Mouse (Mus musculus) myocyte (in vitro differentiated cells): ENCODE measurements around the gene Zfc3h1. TPM values are rescaled to one million over a fixed set of nuclear protein-coding genes. Genes with fewer than 3 reads are reported as not detected.

ENCODE experiments used
- H3K27me3 ChIP-seq: one replicate; pipeline ENCODE4 v1.6.1; 2011; ENCODE audit not compliant: control insufficient read depth, insufficient read depth, insufficient read length
- H3K36me3 ChIP-seq: one replicate; pipeline ENCODE4 v1.6.1; 2011; ENCODE audit not compliant: control insufficient read depth, insufficient read depth
- H3K4me2 ChIP-seq: one replicate; pipeline ENCODE4 v1.6.1; 2011; ENCODE audit warnings: low read depth, control low read depth
- H3K4me3 ChIP-seq: one replicate; pipeline ENCODE4 v1.5.1; 2011; ENCODE audit warnings: mild to moderate bottlenecking, control low read depth, moderate library complexity
- H3K79me2 ChIP-seq: one replicate; pipeline ENCODE4 v1.6.1; 2011; ENCODE audit not compliant: control insufficient read depth, insufficient read depth
- H3ac ChIP-seq: one replicate; pipeline ENCODE4 v1.6.1; 2011; ENCODE audit not compliant: control insufficient read depth, insufficient read length
- CEBPB ChIP-seq: IDR thresholded peaks from 2 replicates; pipeline ENCODE4 v1.6.1; 2011; ENCODE audit warnings: mild to moderate bottlenecking, moderate library complexity; ENCODE audit not compliant: poor library complexity, insufficient read depth, severe bottlenecking
- E2F4 ChIP-seq: IDR thresholded peaks from one replicate; pipeline ENCODE4 v1.6.1; 2011; ENCODE audit warnings: mild to moderate bottlenecking, control low read depth, moderate library complexity; ENCODE audit not compliant: insufficient read depth
- MAX ChIP-seq: IDR thresholded peaks from one replicate; pipeline ENCODE4 v1.6.1; 2011; ENCODE audit warnings: low read depth, mild to moderate bottlenecking, control low read depth
- MYOD1 ChIP-seq, 3 experiments: IDR thresholded peaks; one replicate each; pipeline ENCODE4 v1.6.1; 2011; ENCODE audit warnings: control low read depth in 2 of 3, low read depth in 2 of 3, mild to moderate bottlenecking in 2 of 3, moderate library complexity in 1 of 3; ENCODE audit not compliant: insufficient read length in 2 of 3, control insufficient read depth in 1 of 3
- MYOG ChIP-seq, 3 experiments: IDR thresholded peaks; one replicate each; pipeline ENCODE4 v1.6.1; 2011; ENCODE audit warnings: control low read depth in 2 of 3, low read depth in 2 of 3, mild to moderate bottlenecking in 2 of 3; ENCODE audit not compliant: insufficient read length in 2 of 3, control insufficient read depth in 1 of 3, insufficient read depth in 1 of 3
- POLR2A ChIP-seq: IDR thresholded peaks from one replicate; pipeline ENCODE4 v1.6.1; 2011; ENCODE audit warnings: low read depth, mild to moderate bottlenecking, control low read depth, moderate library complexity; ENCODE audit not compliant: insufficient read length
- POLR2AphosphoS2 ChIP-seq: IDR thresholded peaks from one replicate; pipeline ENCODE4 v1.6.1; 2011; ENCODE audit warnings: low read depth, control low read depth; ENCODE audit not compliant: insufficient read length
- REST ChIP-seq: IDR thresholded peaks from one replicate; pipeline ENCODE4 v1.6.1; 2011; ENCODE audit warnings: mild to moderate bottlenecking, control low read depth, moderate library complexity; ENCODE audit not compliant: insufficient read depth, insufficient read length
- SRF ChIP-seq: IDR thresholded peaks from one replicate; pipeline ENCODE4 v1.6.1; 2011; ENCODE audit warnings: low read depth; ENCODE audit not compliant: control insufficient read depth, insufficient read length
- TCF12 ChIP-seq: IDR thresholded peaks from one replicate; pipeline ENCODE4 v1.6.1; 2011; ENCODE audit warnings: mild to moderate bottlenecking, control low read depth; ENCODE audit not compliant: poor library complexity, insufficient read depth, severe bottlenecking
- TCF3 ChIP-seq: IDR thresholded peaks from one replicate; pipeline ENCODE4 v1.6.1; 2011; ENCODE audit warnings: low read depth, control low read depth; ENCODE audit not compliant: insufficient read length
- USF1 ChIP-seq: IDR thresholded peaks from one replicate; pipeline ENCODE4 v1.6.1; 2011; ENCODE audit warnings: low read depth, mild to moderate bottlenecking, control low read depth, moderate library complexity
- polyA plus RNA-seq: library from polyadenylated mRNA; unstranded; fragments of >200 nt; fragmentation: generic; extraction: Trizol; gene quantifications from one replicate; pipeline ENCODE4 v1.2.1, GENCODE M21; 2012; ENCODE audit warnings: missing spikeins

Gene Zfc3h1
- polyA plus RNA-seq: 9.0 TPM

GRCm38 (mm10) chr10:115384221-115385017 is at the start of gene Zfc3h1, which contains the start of gene Thap2:
Gene Zfc3h1 (plus strand): TSS chr10:115384959.
Gene Thap2 (minus strand): TSS chr10:115384443.
- Histone ChIP-seq H3ac (peak within 1 kb of the TSS; percentile 95), H3K27me3 (no peaks in the 10 kb centered on the region), H3K4me2 (peak within 1 kb of the TSS; percentile 89), H3K79me2 (peaks cover 86% of the 10 kb centered on the region), H3K4me3 (peak within 1 kb of the TSS; percentile 95), H3K36me3 (peaks cover 21% of the 10 kb centered on the region)
- TF ChIP-seq POLR2AphosphoS2 (peak; percentile 58), POLR2A (peak; percentile 81), REST (peak; percentile 15), E2F4 (no peak)

- no peak overlapping the region for H3ac ChIP-seq
- H3K79me2 ChIP-seq: no peaks in the 10 kb centered on the region
- peaks cover 5% of the 10 kb centered on the region for H3K36me3 ChIP-seq
- no peak overlapping the region for H3K4me3 ChIP-seq
- no peaks in the 10 kb centered on the region for H3K27me3 ChIP-seq
- no peak overlapping the region for H3K4me2 ChIP-seq
- TF ChIP-seq MYOG (IDR thresholded peaks at IDR 0.05; ENCODE audit: control insufficient read depth in 1 of 3, insufficient read depth in 1 of 3, insufficient read length in 2 of 3, low read depth in 2 of 3) (no peak), CEBPB (no peak), USF1 (no peak), MAX (no peak), E2F4 (no peak), POLR2A (no peak), REST (no peak), MYOD1 (IDR thresholded peaks at IDR 0.05; ENCODE audit: control insufficient read depth in 1 of 3, insufficient read length in 2 of 3, low read depth in 2 of 3) (no peak), TCF3 (no peak), POLR2AphosphoS2 (no peak), SRF (no peak), TCF12 (no peak)
Observed at GRCm38 (mm10) chr10:115336901-115337300, 47.9 kb upstream of the Zfc3h1 start.

GRCm38 (mm10) chr10:115339820-115340328 is 44.9 kb upstream of the Zfc3h1 start:
- no peak overlapping the region for H3K4me2 ChIP-seq
- H3K79me2 ChIP-seq: no peaks in the 10 kb centered on the region
- H3K36me3 ChIP-seq: peaks cover 5% of the 10 kb centered on the region
- no peak for TF ChIP-seq MAX
- no peak for TF ChIP-seq E2F4
- no peak for TF ChIP-seq POLR2AphosphoS2
- no peak for TF ChIP-seq MYOD1 (IDR thresholded peaks at IDR 0.05; ENCODE audit: control insufficient read depth in 1 of 3, insufficient read length in 2 of 3, low read depth in 2 of 3)
- TF ChIP-seq TCF3: no peak
- TF ChIP-seq CEBPB: no peak
- no peak for TF ChIP-seq MYOG (IDR thresholded peaks at IDR 0.05; ENCODE audit: control insufficient read depth in 1 of 3, insufficient read depth in 1 of 3, insufficient read length in 2 of 3, low read depth in 2 of 3)
- TF ChIP-seq SRF: no peak
- no peak for TF ChIP-seq TCF12
- no peak for TF ChIP-seq REST
- TF ChIP-seq POLR2A: no peak
- TF ChIP-seq USF1: no peak
- no peaks in the 10 kb centered on the region for H3K27me3 ChIP-seq
- H3K4me3 ChIP-seq: no peak overlapping the region
- no peak overlapping the region for H3ac ChIP-seq

- Histone ChIP-seq H3K79me2 (no peaks in the 10 kb centered on the region), H3K4me2 (no peak overlapping the region)
Observed at GRCm38 (mm10) chr10:115342771-115343425, 41.9 kb upstream of the Zfc3h1 start.

More at GRCm38 (mm10) chr10:115342771-115343425, 41.9 kb upstream of the Zfc3h1 start:
- no peak for TF ChIP-seq MYOD1 (IDR thresholded peaks at IDR 0.05; ENCODE audit: control insufficient read depth in 1 of 3, insufficient read length in 2 of 3, low read depth in 2 of 3)
- TF ChIP-seq TCF3: no peak
- TF ChIP-seq POLR2AphosphoS2: no peak
- TF ChIP-seq MYOG (IDR thresholded peaks at IDR 0.05; ENCODE audit: control insufficient read depth in 1 of 3, insufficient read depth in 1 of 3, insufficient read length in 2 of 3, low read depth in 2 of 3): no peak
- TF ChIP-seq CEBPB: no peak
- TF ChIP-seq POLR2A: no peak
- no peak for TF ChIP-seq REST
- TF ChIP-seq E2F4: no peak
- TF ChIP-seq USF1: no peak
- no peak for TF ChIP-seq MAX
- no peak for TF ChIP-seq SRF
- no peak for TF ChIP-seq TCF12
- H3K27me3 ChIP-seq: no peaks in the 10 kb centered on the region
- peaks cover 8% of the 10 kb centered on the region for H3K36me3 ChIP-seq
- H3K4me3 ChIP-seq: no peak overlapping the region
- H3ac ChIP-seq: no peak overlapping the region
